Mouse (Mus musculus) spleen, adult 2 months (tissue): ENCODE measurements at regions not wholly inside any gene's neighbourhood (a gene's known extent, or its start where the extent isn't known, plus 50 kb on each side); places are given as distances from the start of the nearest gene placed in this dataset.
A peak's percentile ranks its signal among the peaks of the same experiment; 100 is the strongest.

ENCODE experiments used
- DNase-seq, 2 experiments: peaks; one replicate each; pipeline versions ENCODE4 v3.0.0 to v3.0.0-alpha.2; 2012 to 2021; ENCODE audit warnings: low spot score in 2 of 2, low read depth in 1 of 2
- H3K27ac ChIP-seq: fragments of 200-500 bp; 2 replicates; pipeline ENCODE4 v1.5.1; 2012; ENCODE audit warnings: low read length, inconsistent platforms; ENCODE audit not compliant: insufficient read depth
- H3K27me3 ChIP-seq: fragments of 200-500 bp; 2 replicates; pipeline ENCODE4 v1.6.1; 2012; ENCODE audit warnings: mild to moderate bottlenecking, moderate library complexity, low read length, inconsistent platforms; ENCODE audit not compliant: control insufficient read depth, insufficient read depth
- H3K36me3 ChIP-seq: fragments of 200-500 bp; 2 replicates; pipeline ENCODE4 v1.6.1; 2012; ENCODE audit warnings: mild to moderate bottlenecking, low read length, inconsistent platforms; ENCODE audit not compliant: control insufficient read depth, insufficient read depth
- H3K4me1 ChIP-seq: fragments of 200-500 bp; 2 replicates; pipeline ENCODE4 v1.6.1; 2011; ENCODE audit warnings: inconsistent platforms; ENCODE audit not compliant: control insufficient read depth, insufficient read depth, insufficient read length
- H3K4me3 ChIP-seq: fragments of 200-500 bp; 2 replicates; pipeline ENCODE4 v1.5.1; 2011; ENCODE audit warnings: mild to moderate bottlenecking, inconsistent platforms; ENCODE audit not compliant: insufficient read depth, insufficient read length; ENCODE audit errors: extremely low read depth
- CTCF ChIP-seq: fragments of 200-500 bp; IDR thresholded peaks from 2 replicates; pipeline ENCODE4 v1.5.1; 2011; ENCODE audit warnings: mild to moderate bottlenecking, inconsistent platforms; ENCODE audit not compliant: insufficient read depth, insufficient read length, insufficient replicate concordance; ENCODE audit errors: extremely low read depth
- POLR2A ChIP-seq: fragments of 200-500 bp; IDR thresholded peaks from 2 replicates; pipeline ENCODE4 v1.6.1; 2011; ENCODE audit warnings: low read depth, low read length, inconsistent platforms
- WGBS: fragments of 180-500 bp; shearing (Covaris S2); methylation state at CpG from one replicate; pipeline ENCODE4 v1.1.7; 2018; 5-methylcytosine and 5-hydroxymethylcytosine counted together

- peak overlapping the region; percentile 48 for H3K4me3 ChIP-seq
- H3K27me3 ChIP-seq = no peaks in the 10 kb centered on the region
- no peak overlapping the region for H3K27ac ChIP-seq
- 4% methylated on average over 16 of the region's 16 CpGs for WGBS
- no peak for DNase-seq
- TF ChIP-seq POLR2A = no peak
- no peak for TF ChIP-seq CTCF
- no peaks in the 10 kb centered on the region for H3K36me3 ChIP-seq
- 0 out of 2 replicates have a peak, but pooled peaks cover 3% of the 10 kb centered on the region for H3K4me1 ChIP-seq
These were observed 51.2 kb upstream of the Kdm8 start for GRCm38 (mm10) chr7:125393228-125393627.

DNA sequence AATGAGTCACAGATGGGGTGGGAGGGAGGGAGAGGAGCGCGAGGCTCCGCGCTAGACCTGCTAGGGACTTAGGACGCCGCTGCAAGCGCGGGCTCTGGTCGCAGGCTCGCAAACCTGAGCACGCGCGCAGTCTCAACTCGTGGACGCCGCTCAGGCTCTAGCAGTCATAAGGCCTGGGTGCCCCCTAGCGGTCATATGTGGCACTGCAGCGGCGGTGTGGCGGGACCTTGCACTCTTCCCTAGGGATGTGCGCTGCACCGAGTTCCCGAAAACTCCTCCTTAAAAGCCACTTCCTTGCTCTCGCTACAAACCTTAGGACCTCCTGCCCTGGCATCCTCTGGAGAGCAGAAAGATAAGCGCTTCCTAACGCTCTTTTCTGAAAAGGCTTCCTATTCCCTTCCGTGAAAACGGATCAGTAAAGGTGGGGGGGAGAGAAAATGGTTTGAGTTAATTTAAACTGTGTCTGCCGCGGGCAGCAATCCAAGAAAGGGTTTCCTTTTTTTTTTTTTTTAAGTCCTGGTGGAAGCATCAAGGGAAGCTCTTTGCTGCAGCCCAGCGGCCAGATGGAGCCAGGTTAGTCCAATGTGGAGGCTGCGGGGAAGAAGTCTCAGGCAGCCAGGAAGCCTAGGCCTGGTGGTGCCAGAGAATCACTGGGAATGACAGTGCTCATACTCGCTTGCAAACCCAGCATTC is 50.7 kb upstream of the Kdm8 start:
- TF ChIP-seq POLR2A (no peak), CTCF (peak; percentile 97)
- H3K36me3 ChIP-seq = no peaks in the 10 kb centered on the region
- H3K27me3 ChIP-seq = no peaks in the 10 kb centered on the region
- H3K4me3 ChIP-seq = peak overlapping the region; percentile 18; the same call in 1 of the 2 replicates
- DNase-seq = peak; percentile 36 to 84
- no peak overlapping the region for H3K27ac ChIP-seq
- 0 out of 2 replicates have a peak, but pooled peaks cover 3% of the 10 kb centered on the region for H3K4me1 ChIP-seq
- 4% methylated on average over 33 of the region's 33 CpGs for WGBS
